21 mouse cellular contexts compared by ENCODE assay signal in genomic region chr7:89511921-89512514, GRCm38 (mm10). TPM values are rescaled to one million over a fixed set of nuclear protein-coding genes. Genes with fewer than 3 reads are reported as not detected.
DNase-seq lines count a peak whose midpoint lies in the region; ATAC-seq and TF ChIP-seq lines count a peak whose summit lies in the region.
"Had no signal": no experiment of that assay in that cellular context is flagged by ENCODE, and none has a peak within 500 bp of the region (broad histone marks: within the 10 kb centered on the region; RNA-seq: fewer than 3 reads in every experiment).

No protein-coding gene starts in this region.

- no peak overlapping the region for H3K4me3 ChIP-seq in hindbrain, embryonic 11.5 days (ENCODE audit: low read depth, low read length)
- no peak overlapping the region for H3K4me3 ChIP-seq in hindbrain, embryonic 10.5 days
- H3K4me3 ChIP-seq in hindbrain, postnatal 0 days (ENCODE audit: low read length): no peak overlapping the region
- H3K4me3 ChIP-seq: embryonic facial prominence, embryonic 13.5 days; heart, embryonic 13.5 days; lung, embryonic 15.5 days; stomach, embryonic 15.5 days had no signal

- no peaks in the 10 kb centered on the region for H3K27me3 ChIP-seq in hindbrain, embryonic 11.5 days (ENCODE audit: control insufficient read depth, insufficient read depth, low read length)
- H3K27me3 ChIP-seq in hindbrain, embryonic 10.5 days (ENCODE audit: insufficient read depth, poor library complexity, severe bottlenecking): peaks cover 14% of the 10 kb centered on the region
- H3K27me3 ChIP-seq in hindbrain, postnatal 0 days (ENCODE audit: insufficient read depth, low read length): no peaks in the 10 kb centered on the region
- H3K27me3 ChIP-seq: Patski; stomach, embryonic 15.5 days had no signal

- DNase-seq in hindbrain, embryonic 11.5 days (ENCODE audit: low spot score): no peak
- no peak for DNase-seq in hindbrain, embryonic 10.5 days (ENCODE audit: low spot score)
- peak; percentile 24 for DNase-seq in right cerebral cortex, postnatal 25 days
- no peak for DNase-seq in right cerebral cortex, postnatal 4 days
- DNase-seq in hindbrain, postnatal 0 days (ENCODE audit: low spot score): peak; percentile 17
- DNase-seq in gastrocnemius, adult 8-10 months (ENCODE audit: low spot score in 2 of 2): no peak
- DNase-seq in gastrocnemius, postnatal 25 days: no peak
- DNase-seq: adrenal gland, postnatal 36 days; cerebellum, postnatal 25 days; kidney, adult 2 months; kidney, postnatal 36 days; left cerebral cortex, postnatal 4 days; spleen, adult 18-20 months had no signal

- no peaks in the 10 kb centered on the region for H3K9me3 ChIP-seq in hindbrain, embryonic 11.5 days (ENCODE audit: control insufficient read depth, low read length)
- no peaks in the 10 kb centered on the region for H3K9me3 ChIP-seq in hindbrain, embryonic 10.5 days
- H3K9me3 ChIP-seq in hindbrain, postnatal 0 days (ENCODE audit: low read length): no peaks in the 10 kb centered on the region
- H3K9me3 ChIP-seq: embryonic facial prominence, embryonic 13.5 days; heart, embryonic 13.5 days; lung, embryonic 15.5 days; stomach, embryonic 15.5 days had no signal

- H3K9ac ChIP-seq in hindbrain, embryonic 11.5 days (ENCODE audit: low read depth, low read length): no peak overlapping the region
- no peak overlapping the region for H3K9ac ChIP-seq in hindbrain, postnatal 0 days (replicated peaks; ENCODE audit: low read length)
- H3K9ac ChIP-seq: embryonic facial prominence, embryonic 13.5 days; heart, embryonic 13.5 days; lung, embryonic 15.5 days; stomach, embryonic 15.5 days had no signal

- no peak overlapping the region for H3K27ac ChIP-seq in hindbrain, embryonic 11.5 days (ENCODE audit: low read depth, low read length)
- no peak overlapping the region for H3K27ac ChIP-seq in hindbrain, embryonic 10.5 days
- H3K27ac ChIP-seq in hindbrain, postnatal 0 days: no peak overlapping the region
- H3K27ac ChIP-seq: embryonic facial prominence, embryonic 13.5 days; heart, embryonic 13.5 days; lung, embryonic 15.5 days; stomach, embryonic 15.5 days had no signal

- H3K4me1 ChIP-seq in hindbrain, embryonic 11.5 days (replicated peaks; ENCODE audit: control insufficient read depth, insufficient read depth, low read length): no peaks in the 10 kb centered on the region
- H3K4me1 ChIP-seq in hindbrain, embryonic 10.5 days (replicated peaks): peaks cover 24% of the 10 kb centered on the region
- peaks cover 8% of the 10 kb centered on the region; the same call in 1 of the 2 replicates for H3K4me1 ChIP-seq in hindbrain, postnatal 0 days (ENCODE audit: insufficient read depth, low read length)
- H3K4me1 ChIP-seq: embryonic facial prominence, embryonic 13.5 days; stomach, embryonic 15.5 days had no signal

- WGBS in hindbrain, embryonic 11.5 days: 45% methylated on average over 4 of the region's 4 CpGs
- WGBS in hindbrain, embryonic 10.5 days: 53% methylated on average over 4 of the region's 4 CpGs
- WGBS in hindbrain, postnatal 0 days: 26% methylated on average over 4 of the region's 4 CpGs

- peak; percentile 45; the same call in 1 of the 2 replicates for ATAC-seq in hindbrain, embryonic 11.5 days (ENCODE audit: low FRiP score)
- ATAC-seq in hindbrain, postnatal 0 days: peak; percentile 53; the same call in 1 of the 2 replicates
- no peak for ATAC-seq in CD4-positive, CD25-positive, alpha-beta regulatory T cell, adult 4 months
- ATAC-seq: Patski had no signal

- no peak overlapping the region for H3K4me2 ChIP-seq in hindbrain, embryonic 11.5 days (replicated peaks; ENCODE audit: low read depth, low read length)
- no peak overlapping the region for H3K4me2 ChIP-seq in hindbrain, postnatal 0 days (ENCODE audit: low read depth, low read length)
- H3K4me2 ChIP-seq: embryonic facial prominence, embryonic 13.5 days; heart, embryonic 13.5 days; liver, embryonic 11.5 days; lung, embryonic 15.5 days; stomach, embryonic 15.5 days had no signal

- H3K36me3 ChIP-seq in hindbrain, embryonic 11.5 days (ENCODE audit: control insufficient read depth, insufficient read depth, low read length): no peaks in the 10 kb centered on the region
- H3K36me3 ChIP-seq in hindbrain, embryonic 10.5 days: peaks cover 14% of the 10 kb centered on the region
- H3K36me3 ChIP-seq in hindbrain, postnatal 0 days (ENCODE audit: insufficient read depth, low read length): no peaks in the 10 kb centered on the region
- H3K36me3 ChIP-seq: lung, embryonic 15.5 days had no signal

- TF ChIP-seq CTCF in hindbrain, postnatal 0 days (IDR thresholded peaks at IDR 0.05; ENCODE audit: low read depth): no peak

RNA-seq across cellular contexts. Expression of gene Prss23, which starts 15.0 kb away (rescaled TPM):
- polyA plus RNA-seq in hindbrain, embryonic 11.5 days (2014; fragmentation: Nextera tagmentation; extraction: Ambion mirVana): 22.1 and 25.1 TPM in 2 replicates
- 23.6 and 25.3 TPM in 2 replicates for polyA plus RNA-seq in hindbrain, embryonic 10.5 days (2016; fragmentation: Nextera tagmentation; extraction: Ambion mirVana)
- total RNA-seq in hindbrain, postnatal 0 days (2014; rRNA removed): 29.1 and 32.3 TPM in 2 replicates
- 15.4 and 18.6 TPM in 2 replicates for polyA plus RNA-seq in hindbrain, postnatal 0 days (2015; fragmentation: Nextera tagmentation; extraction: Ambion mirVana)
- not detected for polyA plus RNA-seq in CD4-positive, CD25-positive, alpha-beta regulatory T cell, adult 4 months (2017; shearing (Covaris generic))
- total RNA-seq in gastrocnemius, adult 8-10 months (2022): 10 to 100 TPM; 48.3 to 61.7 (median 58.2) TPM
- total RNA-seq in gastrocnemius, postnatal 25 days (2021): 10 to 100 TPM; 43.0 to 50.5 TPM
- total RNA-seq: hematopoietic stem cell, adult 5-6 weeks had no signal

Comparison
In these comparisons a context has a peak if more than half of its experiments do, and no peak if none do; other contexts are left out.
1. DNase-seq: peak in right cerebral cortex, postnatal 25 days (single experiment) and hindbrain, postnatal 0 days (single experiment); none in hindbrain, embryonic 11.5 days (single experiment), hindbrain, embryonic 10.5 days (single experiment), right cerebral cortex, postnatal 4 days (single experiment), gastrocnemius, adult 8-10 months (0 of 2) and gastrocnemius, postnatal 25 days (single experiment).
2. RNA of gene Prss23, which starts 15.0 kb away (polyA plus RNA-seq): 23.6 to 25.3 TPM in hindbrain, embryonic 10.5 days, 22.1 to 25.1 TPM in hindbrain, embryonic 11.5 days and 15.4 to 18.6 TPM in hindbrain, postnatal 0 days; not detected in CD4-positive, CD25-positive, alpha-beta regulatory T cell, adult 4 months; every median in the first group is over 10 times any median in the second.